Mouse (Mus musculus) right cerebral cortex, postnatal 4 days (tissue): Measurements from ENCODE around the gene Siglecf.
A peak's percentile ranks its signal among the peaks of the same experiment; 100 is the strongest.
"Not testable (repeated sequence)": the region's sequence is repeated elsewhere in the genome, so short reads cannot be mapped to it uniquely, and the experiment has no call there.

ENCODE experiments used
- DNase-seq: peaks from one replicate; pipeline ENCODE4 v3.0.0-alpha.2; 2022

The Siglecf gene

GRCm38 (mm10) chr7:43351154-43351553 is at the start of gene Siglecf:
TSS of gene Siglecf (plus strand) at chr7:43351341.
- DNase-seq = no peak

DNA sequence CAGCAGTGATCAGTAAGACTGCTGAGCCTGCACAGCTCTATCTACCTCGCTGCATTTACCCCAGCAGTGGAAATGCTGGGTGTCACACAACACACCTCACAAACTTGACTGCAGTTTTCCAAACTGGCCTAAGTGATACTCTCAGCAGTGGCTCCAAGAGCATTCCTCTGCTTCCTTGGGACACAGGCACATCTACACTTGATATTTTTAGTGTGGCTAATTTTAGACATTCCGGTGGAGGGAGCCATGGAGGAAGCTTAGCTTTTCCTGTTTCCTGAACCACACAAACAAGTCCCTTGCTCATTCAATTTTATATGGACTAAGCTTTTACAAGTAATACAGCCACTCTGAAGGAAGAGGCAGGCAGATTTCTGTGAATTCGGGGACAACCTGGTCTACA is 45.9 kb upstream of the Siglecf start:
- no peak for DNase-seq

DNA sequence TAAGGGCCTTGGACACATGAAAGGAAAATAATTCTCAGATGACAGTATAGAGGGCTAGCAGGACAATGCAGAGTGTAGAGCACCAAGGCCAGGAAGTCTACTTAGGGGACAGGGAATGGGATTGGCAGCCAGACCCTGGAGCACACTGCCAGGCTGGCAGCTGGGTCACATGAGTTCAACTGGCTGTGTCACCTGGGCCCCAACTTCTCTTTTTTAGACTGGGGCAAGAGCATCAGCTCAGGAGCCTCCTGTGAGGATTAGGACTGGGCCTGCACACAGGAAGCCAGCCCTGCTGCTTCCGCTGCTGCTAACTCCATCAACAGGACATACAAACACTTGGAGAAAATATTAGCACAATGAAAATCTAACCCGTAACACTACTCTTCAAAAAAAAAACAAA is 42.1 kb upstream of the Siglecf start:
- DNase-seq = no peak

- DNase-seq = no peak
Measured at GRCm38 (mm10) chr7:43311632-43312031, 39.5 kb upstream of the Siglecf start.

GRCm38 (mm10) chr7:43312386-43313012 is 38.6 kb upstream of the Siglecf start:
- no peak for DNase-seq

DNA sequence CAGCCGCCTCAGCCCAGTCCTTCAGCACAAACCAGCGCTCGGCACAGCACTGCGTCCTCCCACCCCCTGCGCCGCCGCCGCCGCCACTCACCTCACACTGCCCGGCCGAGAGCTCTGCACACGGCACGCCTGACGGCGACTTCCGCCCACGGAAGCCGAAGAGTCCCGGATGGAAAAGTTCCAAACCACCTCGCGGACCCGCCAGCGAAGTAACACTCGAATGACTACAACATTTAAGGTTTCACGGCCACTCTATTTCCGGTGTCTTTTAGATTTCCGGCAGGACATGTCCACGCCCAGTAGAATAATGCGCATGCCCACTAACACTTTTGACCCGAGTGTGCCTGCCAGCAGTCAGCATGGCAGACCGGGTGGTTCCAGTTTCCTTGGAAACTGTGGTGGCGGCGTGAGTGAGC is 38.1 kb upstream of the Siglecf start, which contains the start of gene Zfp715:
Gene Zfp715 (minus strand): TSS at position 282 of the 416 bp plus-strand sequence.
- DNase-seq = peak; percentile 86

GRCm38 (mm10) chr7:43326223-43326780 is 24.8 kb upstream of the Siglecf start:
- peak; percentile 6 for DNase-seq

DNA sequence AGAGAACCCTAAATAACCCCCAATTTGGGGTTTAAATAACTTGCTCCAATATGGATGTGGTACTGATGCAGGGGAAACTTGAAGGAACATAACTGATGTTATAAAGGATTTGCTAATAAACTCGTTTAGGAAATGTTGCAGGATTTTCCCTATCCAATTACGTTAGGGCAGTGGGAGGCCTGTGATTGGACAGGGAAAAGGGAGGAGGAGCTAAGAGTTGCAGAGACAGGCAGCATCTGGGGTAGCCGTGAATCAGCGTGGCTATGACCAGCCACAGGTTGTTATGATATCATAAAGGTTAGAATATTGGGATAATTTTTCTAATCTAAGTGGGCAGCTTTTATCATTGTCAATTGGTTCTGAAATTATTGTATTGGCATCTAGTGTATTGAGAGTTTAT is 23.0 kb upstream of the Siglecf start:
- DNase-seq = no peak

GRCm38 (mm10) chr7:43333203-43333602 is 17.9 kb upstream of the Siglecf start:
- DNase-seq = peak; percentile 10

DNA sequence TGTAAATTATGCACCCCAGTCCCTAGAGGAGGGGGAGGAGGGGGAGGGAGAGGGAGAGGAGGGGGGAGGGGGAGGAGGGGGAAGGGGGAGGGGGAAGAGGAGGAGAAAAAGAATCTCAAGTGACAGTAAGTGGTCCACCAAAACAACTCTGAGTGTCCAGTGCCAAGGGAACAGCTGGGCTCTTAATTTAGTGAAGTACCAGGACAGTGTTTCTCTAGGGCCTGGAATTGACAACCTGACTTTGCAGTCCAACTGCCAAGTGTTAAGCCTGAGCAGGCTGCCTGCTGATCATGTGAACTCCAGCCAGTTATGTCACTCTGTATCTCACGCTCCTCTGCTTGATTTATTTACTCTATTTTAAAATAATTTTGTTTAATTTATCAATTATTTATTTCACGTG is 17.2 kb upstream of the Siglecf start:
- DNase-seq = no peak

DNA sequence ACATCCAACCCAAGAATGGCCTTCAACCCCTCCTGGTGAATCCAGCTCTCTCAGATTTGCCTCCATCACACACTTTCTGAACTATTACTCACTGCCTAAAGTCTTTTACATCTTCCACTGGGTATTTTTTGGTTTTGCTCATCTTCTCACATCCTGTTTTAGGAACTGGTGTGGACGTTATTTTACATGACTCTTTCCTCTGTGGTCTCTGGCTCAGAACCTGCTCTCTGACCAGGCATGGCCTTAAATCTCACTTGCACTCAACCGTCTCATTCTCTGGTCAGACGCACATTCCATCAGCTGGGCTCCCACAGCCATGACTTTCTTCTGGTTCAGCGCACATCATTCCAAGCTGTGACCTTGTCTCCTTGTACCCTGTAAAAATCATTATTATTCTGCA is 10.4 kb upstream of the Siglecf start:
- no peak for DNase-seq

- no peak for DNase-seq
Measured at GRCm38 (mm10) chr7:43343191-43343590, 8.0 kb upstream of the Siglecf start.

DNA sequence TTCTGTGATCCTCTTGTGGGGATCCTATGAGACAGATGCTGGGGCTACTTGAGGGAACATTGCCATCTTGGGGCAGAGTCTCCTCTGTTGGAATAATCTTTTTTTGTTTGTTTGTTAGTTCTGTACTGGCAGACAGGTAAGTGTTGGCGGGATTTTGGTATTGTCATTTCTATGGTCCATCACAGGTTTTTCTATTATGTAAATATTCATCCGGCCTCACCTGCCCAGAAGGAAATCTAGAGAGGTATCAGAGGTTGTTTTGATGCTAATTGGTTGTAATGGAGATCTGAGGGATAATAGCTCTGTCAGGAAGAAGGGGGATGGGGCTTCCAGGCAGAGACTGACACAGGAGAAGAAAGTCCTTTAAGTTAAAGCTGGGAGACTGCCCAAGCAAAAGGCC is 7.1 kb upstream of the Siglecf start:
- DNase-seq = no peak

DNA sequence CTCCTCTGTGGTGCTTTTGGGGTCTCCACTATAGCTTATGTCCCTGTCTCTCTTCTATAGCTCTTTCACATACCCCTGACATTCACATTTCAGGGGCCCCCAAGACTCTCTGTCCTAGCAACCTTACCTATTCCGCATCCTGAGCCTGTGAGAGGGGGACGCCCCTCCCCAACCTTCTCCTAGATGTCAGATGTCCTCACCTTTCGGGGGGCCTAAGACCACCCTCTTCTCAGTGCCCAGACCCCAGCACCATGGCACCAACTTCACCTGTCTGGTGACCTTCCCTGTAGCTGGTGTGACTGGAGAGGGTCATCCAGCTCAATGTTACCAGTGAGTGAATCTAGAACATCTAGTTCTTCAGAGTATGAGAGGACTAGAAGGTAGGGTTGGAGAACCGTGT is 6.7 kb upstream of the Siglecf start:
- no peak for DNase-seq

DNA sequence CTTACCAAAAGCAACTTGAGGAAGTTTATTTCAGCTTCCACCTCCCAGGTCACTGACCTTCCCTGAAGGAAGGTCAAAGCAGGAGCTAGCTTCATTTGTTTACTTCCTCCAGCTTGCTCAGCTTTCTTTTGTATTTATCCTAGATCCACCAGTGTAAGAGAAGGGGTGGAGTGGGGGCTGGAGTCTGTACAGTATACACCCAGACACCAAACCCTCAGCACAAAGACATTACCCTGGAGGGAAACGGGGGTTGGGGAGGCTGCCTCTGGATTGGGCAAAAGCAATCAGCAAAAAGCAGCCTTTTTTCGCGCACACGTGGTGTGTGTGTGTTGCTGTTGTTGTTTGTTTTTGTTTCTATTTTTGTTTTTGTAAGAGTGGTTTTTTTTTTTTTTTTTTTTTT is 5.0 kb upstream of the Siglecf start:
- no peak for DNase-seq

DNA sequence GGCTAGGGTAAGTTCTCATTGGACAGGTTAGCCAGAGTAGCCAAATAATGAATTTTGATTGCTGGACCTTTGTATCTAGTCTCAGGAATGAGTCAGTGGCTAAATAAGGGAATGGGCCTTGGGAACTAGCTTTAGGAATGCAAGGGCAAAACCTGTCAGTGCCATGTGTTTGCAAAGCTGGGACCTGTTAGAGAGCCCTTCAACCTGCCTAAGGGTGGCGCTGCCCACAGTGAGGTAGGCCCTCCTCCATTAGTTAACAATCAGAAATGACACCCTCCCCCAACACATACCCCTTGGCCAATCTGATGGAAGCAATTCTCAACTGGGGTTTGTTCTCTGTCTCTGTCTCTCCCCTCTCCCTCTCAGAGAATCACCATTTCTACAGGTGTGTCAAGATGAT is 4.6 kb upstream of the Siglecf start:
- no peak for DNase-seq

DNA sequence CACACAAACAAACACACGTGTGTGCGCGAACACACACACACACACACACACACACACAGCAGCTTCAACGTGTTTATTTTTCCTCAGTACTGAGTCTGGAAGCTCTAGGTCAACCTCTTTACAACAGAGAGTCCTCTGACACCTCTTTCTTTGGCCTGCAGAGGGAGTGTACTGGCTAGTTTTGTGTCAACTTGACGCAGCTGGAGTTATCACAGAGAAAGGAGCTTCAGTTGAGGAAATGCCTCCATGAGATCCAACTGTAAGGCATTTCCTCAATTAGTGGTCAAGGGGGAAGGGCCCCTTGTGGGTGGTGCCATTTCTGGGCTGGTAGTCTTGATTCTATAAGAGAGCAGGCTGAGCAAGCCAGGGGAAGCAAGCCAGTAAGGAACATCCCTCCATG is 1.5 kb upstream of the Siglecf start:
- not testable (repeated sequence) for DNase-seq

DNA sequence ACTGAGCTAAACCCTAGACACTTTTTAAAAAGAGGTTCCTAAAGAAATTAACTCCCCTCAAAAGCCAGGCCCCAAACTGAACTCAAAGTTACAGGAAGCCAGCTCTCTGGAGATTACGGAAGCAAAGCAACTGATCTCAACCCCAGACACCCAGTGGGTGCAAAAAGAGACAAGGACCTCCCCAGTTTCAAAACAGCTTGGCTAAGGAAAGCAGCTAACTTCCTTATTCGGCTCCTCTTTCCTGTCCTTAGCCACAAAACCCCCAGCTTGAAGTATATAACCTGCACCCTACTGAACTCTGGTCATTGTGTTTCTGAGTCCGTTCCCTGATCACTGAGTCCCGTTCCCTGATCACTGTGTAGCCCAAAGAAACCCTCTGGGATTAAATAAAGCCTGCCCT is 2.0 kb downstream of the Siglecf start:
- DNase-seq = no peak

GRCm38 (mm10) chr7:43353758-43354157 is 2.6 kb downstream of the Siglecf start:
- DNase-seq = no peak

GRCm38 (mm10) chr7:43354893-43355835 is 4.0 kb downstream of the Siglecf start:
- no peak for DNase-seq

- DNase-seq = no peak
Measured at GRCm38 (mm10) chr7:43358556-43358955, 7.4 kb downstream of the Siglecf start.

DNA sequence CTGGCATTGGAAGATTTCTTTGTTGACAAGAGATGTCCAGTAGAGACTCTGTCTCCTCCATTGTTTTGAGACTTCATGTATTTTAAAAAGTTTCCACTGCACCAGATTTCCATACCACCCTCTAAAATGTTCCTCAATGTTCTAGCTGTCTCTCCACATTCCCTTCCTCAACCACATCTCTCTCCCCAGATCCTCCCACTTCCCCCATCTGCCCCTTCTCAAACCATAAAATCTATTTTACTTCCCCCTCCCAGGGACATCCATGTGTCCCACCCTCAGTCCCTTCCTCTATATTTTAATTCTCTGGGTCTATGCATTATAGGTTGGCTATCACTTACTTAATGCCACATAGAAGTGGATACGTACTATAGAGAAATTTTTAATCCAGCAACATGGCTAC is 10.3 kb downstream of the Siglecf start:
- DNase-seq = no peak

GRCm38 (mm10) chr7:43362021-43362420 is 10.9 kb downstream of the Siglecf start:
- DNase-seq = no peak

GRCm38 (mm10) chr7:43378226-43378625 is 27.1 kb downstream of the Siglecf start:
- DNase-seq = peak; percentile 30
